Mouse (Mus musculus) urinary bladder, postnatal 4 days (tissue): ENCODE measurements at regions not wholly inside any gene's neighbourhood (a gene's known extent, or its start where the extent isn't known, plus 50 kb on each side); places are given as distances from the start of the nearest gene placed in this dataset.
A peak's percentile ranks its signal among the peaks of the same experiment; 100 is the strongest.

ENCODE experiments used
- DNase-seq, 2 experiments: peaks; one replicate each; pipeline ENCODE4 v3.0.0; 2021 to 2022; ENCODE audit warnings: low spot score in 2 of 2

- DNase-seq: no peak
Measured at GRCm38 (mm10) chr7:73025640-73026039, 349.7 kb upstream of the Rgma start.

DNA sequence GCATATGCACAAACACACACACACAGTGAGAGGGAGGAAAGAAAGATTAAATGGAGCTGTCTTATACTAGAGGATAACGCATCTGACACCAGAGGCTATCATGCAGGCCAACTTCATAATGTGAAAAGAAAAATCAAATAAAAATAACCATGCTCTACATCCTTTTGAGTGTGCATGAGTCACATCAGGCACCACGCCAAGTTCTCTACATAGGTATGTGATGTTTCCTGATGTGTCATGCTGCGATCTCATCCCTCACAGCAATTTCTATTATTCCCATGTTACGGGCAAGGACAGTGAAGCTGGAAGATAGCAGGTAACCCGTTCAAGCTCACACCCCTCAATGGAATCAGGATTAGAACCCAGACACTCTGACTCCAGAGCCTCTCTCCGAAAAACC is 346.4 kb upstream of the Rgma start:
- no peak for DNase-seq

- DNase-seq: no peak
Measured at GRCm38 (mm10) chr7:73031407-73031806, 343.9 kb upstream of the Rgma start.

DNA sequence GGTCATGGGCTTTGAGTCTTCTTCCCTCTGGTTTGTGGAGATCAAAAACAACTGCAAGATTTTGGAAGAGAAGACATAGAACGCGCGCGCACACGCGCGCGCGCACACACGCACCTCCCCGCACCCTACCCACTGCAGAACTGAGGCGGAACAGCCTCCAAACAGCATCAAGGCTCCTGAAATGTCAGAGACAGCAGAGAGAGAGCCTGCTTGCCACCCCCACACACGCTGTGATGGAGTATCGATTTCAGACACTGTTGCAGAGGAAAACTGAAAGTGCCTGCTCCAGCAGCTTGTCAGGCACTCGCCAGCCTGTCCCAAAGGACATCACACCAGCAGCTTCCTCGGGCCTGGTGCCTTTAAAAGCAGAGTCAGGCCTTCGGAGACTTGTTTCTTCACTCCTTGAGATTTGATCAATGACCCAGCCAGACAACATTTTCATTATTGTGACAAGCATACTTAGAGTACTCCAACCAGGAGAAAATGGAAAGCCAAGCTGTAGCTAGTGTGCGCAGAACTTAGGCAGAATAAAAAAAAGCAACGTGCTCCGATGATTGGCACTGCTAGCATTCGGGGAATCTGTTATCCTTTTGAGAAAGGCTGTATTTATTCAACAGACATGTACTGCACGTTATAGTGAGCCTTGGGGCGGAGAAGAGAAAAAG is 342.9 kb upstream of the Rgma start:
- no peak for DNase-seq

- peak in 1 of 2 experiments; percentile 71 for DNase-seq
Measured at GRCm38 (mm10) chr7:73036801-73037555, 338.3 kb upstream of the Rgma start.

- no peak for DNase-seq
Measured at GRCm38 (mm10) chr7:73037638-73038037, 337.7 kb upstream of the Rgma start.

GRCm38 (mm10) chr7:73039921-73040320 is 335.4 kb upstream of the Rgma start:
- DNase-seq: no peak

DNA sequence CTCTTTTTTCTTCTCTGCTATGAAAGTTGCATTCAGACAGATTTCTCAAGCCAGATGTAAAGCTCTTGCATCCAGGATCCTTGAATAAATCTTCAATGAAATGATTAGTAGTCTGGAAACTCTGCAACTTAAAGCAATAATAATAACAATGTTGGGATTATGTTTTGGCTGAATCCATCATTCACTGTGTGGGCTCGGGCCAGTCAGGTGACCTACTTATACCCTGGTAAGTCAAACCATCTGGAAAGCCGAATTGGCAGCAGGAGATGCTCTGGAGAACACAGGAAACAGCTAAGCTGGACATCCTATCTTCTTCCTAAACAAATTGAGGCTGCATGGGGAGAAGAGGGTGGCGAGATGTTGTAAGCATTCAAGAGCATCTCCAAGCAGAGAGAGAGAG is 331.0 kb upstream of the Rgma start:
- DNase-seq: no peak

GRCm38 (mm10) chr7:73055891-73056290 is 319.4 kb upstream of the Rgma start:
- peak in 1 of 2 experiments; percentile 20 for DNase-seq

- DNase-seq: peak in 1 of 2 experiments; percentile 19
Measured at GRCm38 (mm10) chr7:73063556-73063955, 311.8 kb upstream of the Rgma start.

- DNase-seq: peak in 1 of 2 experiments; percentile 32
Measured at GRCm38 (mm10) chr7:73068534-73068933, 306.8 kb upstream of the Rgma start.

DNA sequence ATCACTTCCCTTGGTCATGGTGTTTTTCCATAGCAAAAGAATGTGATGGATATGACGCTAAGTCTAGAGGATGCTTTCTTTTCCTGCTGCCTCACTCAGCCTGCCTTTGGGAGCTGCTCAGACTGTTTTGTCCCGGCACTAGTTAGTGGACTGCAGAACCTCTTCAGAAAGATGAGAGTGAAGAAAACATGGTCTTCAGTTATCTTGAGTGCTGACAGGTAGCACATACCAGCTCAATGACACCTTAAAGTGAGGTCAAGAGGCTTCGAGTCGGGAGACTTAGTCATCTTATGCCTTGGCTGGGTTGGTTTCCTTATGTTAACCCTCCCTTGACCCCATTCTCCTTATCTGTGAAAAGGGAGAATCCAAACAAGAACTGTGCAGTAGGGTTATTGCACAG is 306.0 kb upstream of the Rgma start:
- peak in 1 of 2 experiments; percentile 20 for DNase-seq

DNA sequence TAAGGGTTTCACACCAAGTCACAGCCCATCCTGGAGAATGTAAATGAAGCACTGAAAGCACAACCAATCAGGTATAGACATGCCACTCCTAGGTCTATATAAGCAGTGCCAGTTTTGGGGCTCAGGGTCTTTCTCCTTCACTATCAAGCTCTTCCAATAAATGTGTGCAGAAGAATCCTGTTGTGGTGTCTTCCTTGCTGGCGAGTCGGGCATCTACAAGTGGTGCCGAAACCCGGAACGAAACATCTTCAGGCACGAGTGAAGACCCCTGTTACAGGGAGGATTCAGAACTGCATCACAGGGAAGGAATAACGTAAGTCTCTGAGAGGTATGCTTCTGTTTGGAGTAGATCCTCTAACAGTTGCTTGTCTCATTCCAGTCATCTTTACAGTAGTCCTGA is 299.9 kb upstream of the Rgma start:
- DNase-seq: peak in 1 of 2 experiments; percentile 51

DNA sequence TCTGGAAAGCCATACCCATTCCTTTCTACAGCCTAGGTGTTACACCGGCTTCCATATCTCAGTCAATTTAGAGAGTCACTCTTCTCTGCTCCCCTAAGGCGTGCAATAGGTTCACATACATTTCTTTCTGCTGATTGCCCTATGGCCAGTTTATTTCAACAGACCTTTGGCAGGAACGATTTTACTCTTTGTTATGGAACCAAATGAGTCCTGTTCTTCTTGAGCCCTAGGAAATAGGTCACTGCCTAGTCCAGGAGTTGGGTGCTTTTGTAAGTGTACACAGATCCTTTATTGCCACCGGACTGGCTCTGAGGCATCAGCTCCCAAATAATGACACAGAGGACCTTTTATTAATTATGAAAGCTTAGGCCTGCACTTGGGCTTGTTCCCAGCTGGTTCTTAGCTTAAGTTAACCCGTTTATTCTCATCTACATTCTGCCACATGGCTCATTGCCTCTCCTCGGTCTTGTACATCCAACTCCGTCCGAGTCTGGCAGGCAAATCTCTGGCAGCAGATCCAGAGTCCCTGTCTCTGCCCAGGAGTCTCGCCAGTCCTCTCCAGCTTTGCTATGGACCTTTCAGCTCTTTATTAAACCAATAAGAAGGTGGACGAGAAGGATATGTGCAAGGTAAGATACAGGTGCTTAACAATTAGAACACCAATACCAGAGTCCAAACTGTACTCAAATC is 287.7 kb upstream of the Rgma start:
- DNase-seq: no peak

DNA sequence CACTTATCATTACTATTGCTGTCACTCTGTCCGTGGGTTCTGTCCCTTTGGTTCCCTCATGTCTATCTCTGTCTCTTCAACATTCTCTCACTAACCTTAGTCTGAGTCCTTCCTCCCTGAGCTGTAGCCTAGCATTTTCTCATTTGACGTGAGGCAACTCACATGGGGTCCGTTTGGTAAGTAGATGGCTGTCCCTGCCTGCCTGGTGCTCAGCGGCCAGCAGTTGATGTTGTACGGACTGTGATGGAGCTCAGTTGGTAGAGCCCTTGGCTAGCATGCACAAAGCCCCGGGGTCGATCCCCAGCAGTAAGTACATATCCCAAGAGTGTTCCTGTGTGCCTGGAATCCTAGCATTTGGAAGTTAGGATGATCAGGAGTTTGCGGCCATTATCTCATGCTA is 287.0 kb upstream of the Rgma start:
- DNase-seq: peak in 1 of 2 experiments; percentile 53

DNA sequence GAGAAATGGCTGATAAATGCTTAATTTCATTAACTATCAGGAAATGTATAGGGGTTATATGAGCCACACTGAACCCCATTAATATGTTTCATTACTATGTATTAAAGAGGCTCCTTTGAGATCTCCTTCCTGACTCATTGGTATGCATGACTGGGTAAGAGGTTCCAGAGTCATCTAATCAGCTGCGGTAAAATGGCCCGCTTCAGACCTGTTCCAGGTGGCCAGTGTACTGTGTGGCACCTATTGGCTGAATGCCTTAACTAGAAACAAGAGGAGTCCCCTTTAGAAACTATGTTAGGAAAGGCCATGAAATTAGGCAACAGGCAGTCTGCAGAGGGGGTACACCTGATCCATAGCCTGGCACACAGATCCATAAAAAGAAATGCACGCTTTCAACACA is 283.6 kb upstream of the Rgma start:
- no peak for DNase-seq

DNA sequence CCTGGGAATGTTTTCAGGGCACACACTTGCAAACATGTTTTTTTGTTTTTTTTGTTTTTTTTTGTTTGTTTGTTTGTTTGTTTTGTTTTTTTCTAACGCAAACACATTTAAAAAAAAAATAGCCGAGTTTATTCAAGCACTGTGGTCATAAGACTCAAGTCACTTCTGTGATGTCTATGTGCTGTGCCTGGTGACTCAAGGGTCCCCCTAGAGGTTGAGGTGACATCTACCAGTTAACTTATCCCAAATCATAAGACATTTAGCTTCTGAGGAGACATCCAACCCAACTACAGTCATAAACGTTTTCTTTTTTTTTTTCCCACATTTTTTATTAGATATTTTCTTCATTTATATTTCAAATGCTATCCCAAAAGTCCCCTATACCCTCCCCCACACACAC is 281.2 kb upstream of the Rgma start:
- peak in 1 of 2 experiments; percentile 20 for DNase-seq

- no peak for DNase-seq
Measured at GRCm38 (mm10) chr7:73118871-73119270, 256.4 kb upstream of the Rgma start.

DNA sequence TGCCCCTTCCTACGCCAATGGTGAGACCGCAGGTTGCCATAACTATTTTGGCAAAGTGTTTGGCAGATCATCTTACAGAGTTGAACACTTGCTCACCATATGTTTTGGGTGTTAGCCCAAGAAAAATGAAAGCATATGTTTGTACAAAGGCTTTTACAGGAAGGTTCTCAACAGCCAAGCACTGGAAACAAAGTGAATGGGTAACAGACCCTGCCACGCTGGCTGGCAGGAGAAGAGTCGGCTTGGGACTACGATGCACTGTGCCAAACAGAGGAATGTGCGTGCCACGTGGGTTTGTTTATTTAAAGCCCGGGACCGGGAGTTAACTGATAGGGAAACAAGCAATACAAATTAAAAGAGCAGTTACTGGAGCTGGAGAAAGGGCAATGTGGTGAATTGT is 255.0 kb upstream of the Rgma start:
- DNase-seq: no peak

DNA sequence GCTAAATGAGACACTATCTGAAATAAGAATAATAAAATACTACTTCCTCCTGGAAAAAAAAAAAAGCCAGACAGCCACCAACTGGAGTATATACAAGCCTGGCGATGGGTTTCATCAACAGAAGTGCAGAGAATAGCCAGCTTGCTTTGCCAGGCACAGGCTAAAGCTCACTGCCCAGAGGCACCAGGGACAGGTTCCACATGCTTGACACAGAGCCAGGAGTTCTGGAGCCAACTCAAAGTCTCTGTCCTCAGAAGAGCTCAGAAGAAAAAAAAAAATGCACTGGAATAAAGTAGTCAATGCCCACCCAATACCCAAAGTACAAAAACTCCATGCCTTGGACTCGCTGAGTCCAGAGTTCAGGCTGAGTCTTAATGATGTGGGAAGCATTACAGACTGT is 250.3 kb upstream of the Rgma start:
- DNase-seq: no peak

GRCm38 (mm10) chr7:73125864-73126263 is 249.4 kb upstream of the Rgma start:
- DNase-seq: no peak

DNA sequence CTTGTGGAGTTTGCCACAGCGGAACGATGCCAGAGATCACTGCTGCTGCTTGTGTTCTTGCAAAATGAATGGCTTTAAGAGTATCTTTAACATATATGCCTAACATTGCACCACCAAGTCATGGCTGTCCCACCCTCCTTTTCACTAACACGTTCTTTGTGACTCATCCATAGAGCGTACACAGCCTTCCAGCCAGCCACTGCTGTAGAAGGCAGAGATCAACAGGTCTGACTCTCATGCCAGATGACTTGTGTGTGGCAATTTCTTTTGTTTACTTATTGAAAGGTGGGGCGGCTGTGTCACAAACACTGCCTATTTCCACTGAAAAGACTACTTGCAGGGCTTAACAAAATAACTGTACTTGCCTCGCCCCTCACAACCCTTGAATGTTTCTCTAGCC is 239.5 kb upstream of the Rgma start:
- no peak for DNase-seq

GRCm38 (mm10) chr7:73138269-73138668 is 237.0 kb upstream of the Rgma start:
- no peak for DNase-seq
